Mouse (Mus musculus) heart, adult 18-20 months (tissue): ENCODE data around the gene Dtl. TPM values are rescaled to one million over a fixed set of nuclear protein-coding genes. Genes with fewer than 3 reads are reported as not detected.
A peak's percentile ranks its signal among the peaks of the same experiment; 100 is the strongest.

ENCODE experiments used
- DNase-seq, 2 experiments: peaks; one replicate each; pipeline ENCODE4 v3.0.0; 2021 to 2022; ENCODE audit warnings: mixed read lengths in 1 of 2
- long read RNA-seq, 2 experiments: library from polyadenylated mRNA; stranded (forward); transcript quantifications; one replicate each; pipeline ENCODE4 v2.0.0; 2021
- total RNA-seq, 2 experiments: library from RNA; stranded (reverse); gene quantifications; 2 replicates each; pipeline ENCODE4 v1.2.3; 2021

Gene Dtl
- total RNA-seq: under 1 TPM; 0.12 to 0.15 TPM
- long read RNA-seq, experiment 1: 0 reads
- long read RNA-seq, experiment 2, full-length matches to known transcripts: 1 of 1 reads
- long read RNA-seq, experiment 2, partial matches to known transcripts: 0 of 1 reads
- long read RNA-seq, experiment 2, other reads (novel, unspliced or antisense): 0 of 1 reads

- DNase-seq: peak; percentile 99 to 100
Measured at GRCm38 (mm10) chr1:191575458-191576247, at the start of gene Dtl, which contains the start of gene Ints7. Gene Dtl, minus strand, starts transcription at chr1:191575544. Gene Ints7, plus strand, starts transcription at chr1:191575636.

- no peak for DNase-seq
Measured at GRCm38 (mm10) chr1:191625026-191625425, 49.7 kb upstream of the Dtl start.

- DNase-seq: no peak
Measured at GRCm38 (mm10) chr1:191624492-191624891, 49.1 kb upstream of the Dtl start.

DNA sequence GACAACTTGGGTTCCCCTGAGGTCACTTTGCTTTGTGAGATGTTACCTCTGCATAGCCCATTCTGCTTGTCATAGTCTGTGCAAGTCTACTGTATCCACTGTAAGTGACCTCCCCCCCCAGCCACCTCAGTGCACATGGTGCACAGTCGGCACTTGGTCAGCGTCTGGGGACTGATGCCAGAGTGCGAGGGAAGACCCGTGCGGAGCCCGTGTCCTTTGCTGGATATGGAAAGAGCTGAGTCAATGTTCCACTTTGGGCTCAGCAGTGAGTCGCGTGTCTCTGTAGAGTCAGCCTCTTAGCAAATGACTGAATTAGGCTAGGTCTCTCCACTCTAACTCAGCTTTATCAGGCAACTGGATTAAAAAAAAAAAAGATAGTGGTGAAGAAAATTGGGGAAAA lies 47.5 kb upstream of the Dtl start:
- DNase-seq: peak; percentile 74

- DNase-seq: no peak
Measured at GRCm38 (mm10) chr1:191621096-191621495, 45.8 kb upstream of the Dtl start.

GRCm38 (mm10) chr1:191618067-191618766 lies 42.9 kb upstream of the Dtl start:
- DNase-seq: no peak

DNA sequence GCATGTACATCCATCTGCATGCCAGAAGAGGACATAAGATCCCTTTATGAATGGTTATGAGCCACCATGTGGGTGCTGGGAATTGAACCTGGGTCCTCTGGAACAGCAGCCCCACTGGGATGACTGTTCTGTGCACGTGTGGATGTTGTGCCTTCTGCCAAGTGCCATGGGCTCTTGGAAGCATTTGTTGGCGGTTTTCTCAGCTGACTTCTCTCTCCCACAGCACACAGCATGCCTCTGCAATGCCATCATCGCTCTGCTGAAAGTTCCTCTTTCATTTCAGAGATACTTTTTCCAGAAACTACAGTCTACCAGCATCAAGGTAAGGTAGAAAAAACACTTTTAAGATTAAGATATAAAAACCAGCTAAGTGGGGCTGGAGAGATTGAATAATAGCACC lies 42.2 kb upstream of the Dtl start:
- no peak for DNase-seq

DNA sequence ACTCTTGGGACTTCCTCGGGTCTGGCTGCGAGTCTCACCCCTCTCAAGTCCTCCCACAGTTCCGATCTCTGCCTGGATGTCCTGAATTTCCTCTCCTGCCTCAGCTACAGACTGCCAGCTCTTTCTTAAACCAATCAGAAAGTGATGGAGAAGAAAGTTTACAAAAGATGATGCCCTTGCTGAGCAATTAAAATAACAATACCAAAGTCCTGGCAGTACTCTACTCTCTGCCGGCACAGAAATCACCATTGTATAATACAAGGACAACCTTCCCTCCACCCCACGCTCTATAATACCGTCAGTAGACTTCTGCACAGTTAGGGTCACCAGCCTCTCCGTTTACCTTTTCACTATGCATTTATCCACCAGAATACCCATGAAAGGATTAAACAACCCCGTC lies 40.9 kb upstream of the Dtl start:
- no peak for DNase-seq

DNA sequence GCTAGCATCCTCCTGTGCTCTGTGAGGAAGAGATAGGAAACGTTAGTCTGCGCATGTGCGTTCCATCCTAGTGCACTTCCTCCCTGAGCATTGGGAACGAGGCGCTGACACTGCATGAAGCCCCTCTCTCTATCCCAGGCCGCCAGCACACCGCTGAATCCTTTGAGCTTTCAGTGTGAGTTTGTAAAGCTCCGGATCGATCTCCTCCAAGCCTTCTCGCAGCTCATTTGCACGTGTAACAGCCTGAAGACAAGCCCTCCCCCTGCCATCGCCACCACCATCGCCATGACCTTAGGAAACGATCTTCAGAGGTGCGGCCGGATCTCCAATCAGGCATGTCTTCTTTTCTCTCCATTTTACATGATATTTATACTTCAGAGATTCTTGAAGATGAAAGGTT lies 37.5 kb upstream of the Dtl start:
- DNase-seq: no peak

GRCm38 (mm10) chr1:191611686-191612085 lies 36.3 kb upstream of the Dtl start:
- DNase-seq: no peak

GRCm38 (mm10) chr1:191610357-191610756 lies 35.0 kb upstream of the Dtl start:
- no peak for DNase-seq

DNA sequence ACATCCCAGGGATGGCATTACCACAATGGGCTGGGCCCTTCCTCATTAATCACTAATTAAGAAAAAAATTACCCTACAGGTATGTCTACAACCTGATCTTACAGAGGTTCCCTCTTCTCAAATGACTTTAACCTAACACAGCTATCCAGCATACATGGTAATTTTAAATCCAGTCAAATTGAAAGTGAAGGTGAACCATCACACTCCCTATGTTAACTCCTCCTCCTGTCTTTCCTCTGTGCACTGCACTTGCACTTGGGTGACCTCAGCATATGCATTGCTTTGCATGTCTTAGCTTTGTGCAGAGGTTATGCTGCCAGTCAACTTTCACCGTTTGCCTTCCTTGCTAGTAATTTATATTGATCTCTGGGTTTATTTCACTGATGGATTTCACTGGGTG lies 34.2 kb upstream of the Dtl start:
- DNase-seq: no peak

GRCm38 (mm10) chr1:191609051-191609450 lies 33.7 kb upstream of the Dtl start:
- DNase-seq: no peak

- DNase-seq: no peak
Measured at GRCm38 (mm10) chr1:191604690-191605089, 29.3 kb upstream of the Dtl start.

GRCm38 (mm10) chr1:191599210-191599609 lies 23.9 kb upstream of the Dtl start:
- no peak for DNase-seq

DNA sequence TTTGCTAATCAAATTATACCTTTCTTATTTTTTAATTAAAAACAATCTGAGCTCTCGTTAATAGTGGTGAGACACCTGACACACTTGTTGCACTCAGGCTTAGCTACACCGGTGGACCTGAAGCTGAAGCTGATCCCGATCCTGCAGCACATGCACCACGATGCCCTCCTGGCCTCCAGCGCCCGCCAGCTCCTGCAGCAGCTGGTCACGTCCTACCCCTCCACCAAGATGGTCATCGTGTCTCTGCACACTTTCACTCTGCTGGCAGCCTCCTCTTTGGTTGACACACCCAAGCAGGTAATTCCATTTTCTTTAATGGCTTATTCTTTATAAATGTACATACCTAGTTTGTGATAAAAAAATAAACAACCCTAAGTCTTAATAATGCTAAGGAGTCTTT lies 20.7 kb upstream of the Dtl start:
- DNase-seq: no peak

DNA sequence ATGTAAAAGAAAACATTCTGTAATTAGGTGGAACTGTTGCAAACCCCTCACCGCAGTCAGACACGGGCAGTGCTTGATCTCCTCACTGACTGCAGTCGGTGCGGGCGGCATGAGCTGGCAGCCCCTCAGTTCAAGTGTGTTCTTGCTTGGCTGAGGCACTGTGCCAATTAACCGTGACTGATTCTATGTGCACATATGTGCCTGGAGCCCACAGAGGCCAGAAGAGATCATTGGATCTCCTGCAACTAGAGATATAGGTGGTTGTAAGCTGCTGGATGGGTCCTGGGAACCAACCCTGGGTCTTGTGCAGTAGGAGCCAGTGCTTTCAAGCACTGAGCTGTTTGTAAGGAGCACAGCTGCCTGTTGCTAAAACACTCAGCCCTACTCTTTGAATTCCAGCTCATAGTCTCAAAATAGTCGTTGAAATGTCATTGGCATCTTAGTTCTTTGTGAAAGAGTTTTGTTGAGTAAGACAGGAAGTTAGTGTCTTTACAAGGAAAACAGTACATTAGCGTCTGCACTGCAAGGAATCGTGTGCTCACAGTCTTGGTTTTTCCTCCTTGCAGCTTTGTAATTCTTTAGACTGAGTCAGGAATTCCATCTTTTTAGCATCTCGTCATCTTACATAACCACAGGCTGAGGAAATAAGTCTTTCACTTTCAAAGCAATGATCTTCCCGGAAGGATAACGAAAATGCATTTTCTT lies 16.8 kb upstream of the Dtl start:
- peak; percentile 11 to 24 for DNase-seq

GRCm38 (mm10) chr1:191588749-191589148 lies 13.4 kb upstream of the Dtl start:
- DNase-seq: no peak

GRCm38 (mm10) chr1:191587062-191587461 lies 11.7 kb upstream of the Dtl start:
- no peak for DNase-seq

DNA sequence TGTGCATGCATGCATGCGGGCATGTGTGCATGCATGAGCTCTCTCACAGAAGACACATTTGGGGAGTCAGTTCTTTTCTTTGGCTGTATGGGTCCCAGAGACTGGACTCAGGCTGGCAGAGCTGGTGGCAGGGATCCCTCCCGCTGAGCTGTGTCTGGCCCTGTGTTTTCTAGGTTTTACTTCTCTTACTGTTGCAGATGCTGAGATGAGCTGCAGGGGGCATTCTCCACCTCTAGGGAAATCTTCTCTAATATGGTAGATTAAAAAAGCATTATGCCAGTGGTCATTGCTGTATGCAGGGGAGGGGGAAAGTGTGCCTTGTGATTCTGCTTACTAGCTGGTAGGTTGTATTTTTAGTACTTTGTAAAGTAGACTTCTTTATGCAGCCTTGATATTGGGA lies 10.4 kb upstream of the Dtl start:
- DNase-seq: no peak

DNA sequence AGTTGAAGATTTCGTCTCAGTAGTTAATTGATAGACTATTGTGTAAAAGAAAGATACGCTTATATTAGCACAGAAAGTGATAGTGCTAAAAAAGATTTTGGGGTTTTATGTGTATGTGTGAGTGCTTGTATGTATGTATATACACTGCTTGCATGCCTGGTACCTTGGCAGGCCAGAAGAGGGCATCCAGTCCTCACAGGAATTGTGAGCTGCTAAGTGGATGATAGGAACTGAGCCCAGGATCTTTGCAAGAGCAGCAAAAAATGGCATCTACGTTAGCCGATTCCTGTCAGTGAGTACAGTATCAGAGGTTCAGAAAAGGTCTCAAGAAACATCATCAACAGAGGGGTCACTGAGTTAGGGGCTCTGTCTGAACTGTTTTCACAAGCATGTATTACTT lies 9.1 kb upstream of the Dtl start:
- DNase-seq: no peak

DNA sequence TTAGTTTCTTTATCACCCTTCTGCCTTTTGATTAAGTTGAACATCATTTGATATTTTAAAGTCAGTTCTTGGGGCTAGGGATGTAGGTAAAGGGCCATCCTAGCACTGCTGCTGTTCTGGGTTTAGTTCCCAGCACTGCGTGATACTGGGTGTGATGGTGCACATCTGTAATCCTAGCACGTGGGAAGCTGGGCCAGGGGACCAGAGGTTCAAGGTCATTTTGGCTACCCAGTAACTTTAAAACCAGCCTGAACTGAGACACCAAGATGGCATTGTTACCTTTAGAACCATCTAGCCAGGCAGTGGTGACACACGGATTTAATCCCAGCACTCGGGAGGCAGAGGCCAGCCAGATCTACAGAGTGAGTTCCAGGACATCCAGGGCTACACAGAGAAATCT lies 8.5 kb upstream of the Dtl start:
- no peak for DNase-seq

- DNase-seq: no peak
Measured at GRCm38 (mm10) chr1:191581641-191582040, 6.3 kb upstream of the Dtl start.
